Mouse (Mus musculus) CD4-positive, CD25-positive, alpha-beta regulatory T cell, adult 4 months (primary cell): Measurements from ENCODE around the gene Ntrk1. TPM values are rescaled to one million over a fixed set of nuclear protein-coding genes. Genes with fewer than 3 reads are reported as not detected.

Source experiments
- ATAC-seq: one replicate; pipeline ENCODE4 v1.8.0; 2017
- polyA plus RNA-seq, 2 experiments: library from polyadenylated mRNA; unstranded; fragments of 100-300 nt; shearing (Covaris generic); gene quantifications; one replicate each; pipeline ENCODE4 v1.2.1; 2017

Ntrk1 gene
- polyA plus RNA-seq, 2 experiments from 2014 or later: not detected

GRCm38 (mm10) chr3:87785156-87785555 is 9.8 kb downstream of the Ntrk1 start:
- no peak for ATAC-seq

GRCm38 (mm10) chr3:87783282-87784023 is 11.5 kb downstream of the Ntrk1 start:
- ATAC-seq: no peak

GRCm38 (mm10) chr3:87779086-87779485 is 15.9 kb downstream of the Ntrk1 start:
- no peak for ATAC-seq

GRCm38 (mm10) chr3:87778283-87778682 is 16.7 kb downstream of the Ntrk1 start:
- no peak for ATAC-seq

- no peak for ATAC-seq
Observed at GRCm38 (mm10) chr3:87771088-87771487, 23.9 kb downstream of the Ntrk1 start.

- peak; percentile 55 for ATAC-seq
Observed at GRCm38 (mm10) chr3:87770280-87770679, 24.7 kb downstream of the Ntrk1 start.

GRCm38 (mm10) chr3:87769506-87769905 is 25.5 kb downstream of the Ntrk1 start:
- ATAC-seq: no peak

- peak; percentile 35 for ATAC-seq
Observed at GRCm38 (mm10) chr3:87768844-87769243, 26.1 kb downstream of the Ntrk1 start.

- peak; percentile 1 for ATAC-seq
Observed at GRCm38 (mm10) chr3:87768431-87768830, 26.5 kb downstream of the Ntrk1 start.

GRCm38 (mm10) chr3:87767764-87768163 is 27.2 kb downstream of the Ntrk1 start:
- no peak for ATAC-seq

GRCm38 (mm10) chr3:87766284-87766667 is 28.7 kb downstream of the Ntrk1 start:
- ATAC-seq: no peak

- ATAC-seq: no peak
Observed at GRCm38 (mm10) chr3:87765631-87766283, 29.2 kb downstream of the Ntrk1 start.

- peak; percentile 88 for ATAC-seq
Observed at GRCm38 (mm10) chr3:87765091-87765490, 29.9 kb downstream of the Ntrk1 start.

GRCm38 (mm10) chr3:87764506-87764905 is 30.5 kb downstream of the Ntrk1 start:
- no peak for ATAC-seq

GRCm38 (mm10) chr3:87763683-87764289 is 31.2 kb downstream of the Ntrk1 start:
- ATAC-seq: no peak

GRCm38 (mm10) chr3:87763202-87763601 is 31.8 kb downstream of the Ntrk1 start:
- no peak for ATAC-seq

GRCm38 (mm10) chr3:87761408-87762375 is 33.3 kb downstream of the Ntrk1 start:
- ATAC-seq: no peak

- ATAC-seq: no peak
Observed at GRCm38 (mm10) chr3:87758641-87759040, 36.3 kb downstream of the Ntrk1 start.

- ATAC-seq: no peak
Observed at GRCm38 (mm10) chr3:87756488-87756887, 38.5 kb downstream of the Ntrk1 start.

- peak; percentile 77 for ATAC-seq
Observed at GRCm38 (mm10) chr3:87755964-87756363, 39.0 kb downstream of the Ntrk1 start.

GRCm38 (mm10) chr3:87753829-87754228 is 41.1 kb downstream of the Ntrk1 start:
- no peak for ATAC-seq

GRCm38 (mm10) chr3:87752567-87752966 is 42.4 kb downstream of the Ntrk1 start:
- no peak for ATAC-seq

- ATAC-seq: no peak
Observed at GRCm38 (mm10) chr3:87749977-87750376, 45.0 kb downstream of the Ntrk1 start.
